Mouse (Mus musculus) layer of hippocampus, adult 18-20 months (tissue): Measurements from ENCODE around the gene Cenpa. TPM values are rescaled to one million over a fixed set of nuclear protein-coding genes. Genes with fewer than 3 reads are reported as not detected.
"Not testable (repeated sequence)": the region's sequence is repeated elsewhere in the genome, so short reads cannot be mapped to it uniquely, and the experiment has no call there.

Source experiments
- DNase-seq, 2 experiments: peaks; one replicate each; pipeline ENCODE4 v3.0.0; 2022; ENCODE audit warnings: low spot score in 2 of 2
- total RNA-seq, 2 experiments: library from RNA; stranded (reverse); gene quantifications; 2 replicates each; pipeline ENCODE4 v1.2.3; 2021

Cenpa gene
- total RNA-seq, 2 experiments from 2014 or later: 3.5 to 4.6 TPM

DNA sequence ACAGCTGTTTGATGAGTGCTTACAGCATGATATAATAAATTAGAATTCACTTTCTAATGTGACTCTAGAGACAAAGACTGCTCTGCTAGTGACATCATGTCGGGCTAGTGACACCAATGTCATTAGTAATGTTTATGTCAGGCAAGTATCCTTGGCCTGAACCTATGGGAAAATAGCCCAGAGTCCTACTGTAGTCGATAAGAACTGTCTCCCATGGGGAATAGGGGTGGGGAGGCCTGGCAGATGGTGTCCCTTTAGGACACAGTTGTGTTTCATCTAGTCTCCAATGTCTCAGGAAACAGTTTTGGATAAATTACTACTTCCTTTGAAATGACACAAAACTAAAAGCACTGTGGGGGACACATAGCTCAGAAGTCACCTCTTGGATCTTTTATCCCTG, 20.5 kb upstream of the Cenpa start:
- DNase-seq: no peak

DNA sequence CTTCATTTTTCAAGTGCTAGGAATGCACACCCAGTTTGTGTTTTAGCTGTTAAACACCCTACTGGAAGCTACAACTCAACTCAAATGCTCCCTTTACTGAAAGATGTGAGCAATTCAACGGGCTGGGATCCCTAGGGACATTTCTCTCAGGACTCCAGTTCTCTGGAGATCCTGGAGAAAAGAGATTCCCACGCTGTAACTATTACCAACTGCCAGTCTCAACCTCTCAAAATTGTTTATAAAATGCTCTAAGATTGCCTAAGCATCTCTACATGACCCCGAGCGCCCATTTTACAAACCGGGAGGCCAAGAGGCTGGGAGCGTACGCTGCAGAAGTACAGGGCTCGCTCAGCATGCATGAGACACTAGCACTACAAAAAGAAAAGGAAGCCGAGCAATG, 19.2 kb upstream of the Cenpa start:
- DNase-seq: no peak

DNA sequence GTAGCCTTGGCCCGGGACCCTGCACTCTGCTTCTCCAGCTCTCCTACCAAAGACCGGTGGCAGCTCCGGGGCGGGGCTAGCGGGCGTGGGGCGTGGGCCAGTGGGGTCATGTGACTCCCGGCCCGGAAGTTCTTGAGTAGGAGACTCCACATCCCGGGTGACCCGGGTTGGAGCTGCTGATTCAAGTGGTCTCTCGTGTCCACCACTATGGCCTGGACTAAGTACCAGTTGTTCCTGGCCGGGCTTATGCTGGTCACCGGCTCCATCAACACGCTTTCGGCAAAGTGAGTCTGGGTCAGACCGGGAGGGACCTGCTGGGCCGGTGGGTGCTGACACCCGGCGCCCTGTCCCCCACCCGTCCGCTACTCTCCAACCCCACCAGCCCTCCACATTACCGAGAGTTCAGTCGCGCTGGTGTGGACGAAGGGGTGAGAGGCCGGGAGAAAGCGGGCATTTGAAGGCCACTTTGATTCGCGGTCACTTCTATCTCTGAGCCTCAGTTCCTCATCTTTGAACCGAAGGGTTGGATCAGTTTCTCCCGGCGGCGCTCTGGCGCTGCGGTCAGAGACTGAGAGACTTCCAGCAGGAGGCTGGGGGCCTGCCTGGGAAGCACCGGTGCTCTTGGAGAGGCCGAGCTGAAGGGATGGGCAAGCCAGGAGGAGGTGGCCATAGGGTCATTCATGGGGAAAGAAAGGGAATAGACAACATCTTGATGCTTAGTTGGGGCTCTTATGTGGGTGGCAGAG, 18.6 kb upstream of the Cenpa start, which contains the start of gene Slc35f6:
Slc35f6 (plus strand) TSS at position 119 of the 746 bp plus-strand sequence.
- DNase-seq: peak; percentile 88 to 96

DNA sequence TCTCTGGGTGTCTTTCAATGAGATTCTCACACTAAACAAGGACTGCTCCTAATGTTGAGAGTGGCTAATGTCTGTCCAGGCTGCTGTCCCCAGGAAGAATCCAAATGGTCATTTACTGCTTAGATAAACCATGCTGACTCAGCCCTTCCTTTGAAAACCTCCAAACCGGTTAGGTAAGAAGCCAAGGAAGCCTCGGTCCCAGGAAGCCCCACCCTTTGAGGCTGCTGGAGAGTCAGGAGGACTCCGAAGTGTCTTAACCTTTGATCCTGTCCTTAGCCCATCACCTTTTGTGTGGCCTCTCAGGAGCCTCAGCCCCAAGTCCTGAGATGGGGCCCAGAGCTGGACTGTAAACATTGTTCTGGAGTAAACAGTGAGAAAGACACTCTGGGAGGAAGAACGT, 17.0 kb upstream of the Cenpa start:
- no peak for DNase-seq

DNA sequence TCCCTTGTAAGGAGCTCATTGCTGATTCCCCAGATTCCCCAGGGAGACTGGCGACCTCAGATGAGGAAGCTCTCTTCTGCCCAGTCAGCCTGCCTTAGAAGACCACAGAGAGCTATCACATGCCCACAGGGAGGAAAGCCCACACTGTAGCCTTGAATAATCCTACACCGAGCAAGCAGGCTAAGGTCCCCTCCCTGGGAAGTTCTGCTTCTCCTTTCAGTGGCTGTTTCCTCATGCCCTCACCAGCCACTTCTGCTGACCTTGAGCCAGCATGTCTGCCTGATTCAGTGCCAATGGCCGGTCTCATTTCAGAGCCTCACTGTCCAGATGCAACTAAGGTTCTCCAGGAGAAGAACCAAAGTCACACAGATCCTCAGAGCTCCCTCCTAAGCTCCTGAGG, 15.8 kb upstream of the Cenpa start:
- DNase-seq: no peak

DNA sequence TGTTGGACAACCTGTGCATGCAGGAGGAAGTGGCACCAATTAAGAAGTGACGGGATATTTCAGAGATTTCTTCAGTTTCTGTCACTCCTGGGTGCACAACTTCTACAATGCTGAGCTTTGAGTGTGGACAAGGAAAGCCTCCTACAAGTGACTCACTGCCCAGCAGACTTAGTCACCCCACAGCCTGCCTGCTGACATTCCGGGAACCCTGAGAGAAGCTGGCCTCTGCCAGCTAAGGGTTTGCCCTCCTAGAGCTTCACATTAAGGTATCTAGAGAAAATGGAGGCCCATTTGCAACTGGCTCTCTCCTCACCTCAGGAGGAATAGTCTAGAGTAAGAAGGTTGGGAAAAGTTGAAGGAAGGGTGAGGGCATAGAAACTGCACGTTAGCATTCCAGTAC, 15.0 kb upstream of the Cenpa start:
- DNase-seq: no peak

DNA sequence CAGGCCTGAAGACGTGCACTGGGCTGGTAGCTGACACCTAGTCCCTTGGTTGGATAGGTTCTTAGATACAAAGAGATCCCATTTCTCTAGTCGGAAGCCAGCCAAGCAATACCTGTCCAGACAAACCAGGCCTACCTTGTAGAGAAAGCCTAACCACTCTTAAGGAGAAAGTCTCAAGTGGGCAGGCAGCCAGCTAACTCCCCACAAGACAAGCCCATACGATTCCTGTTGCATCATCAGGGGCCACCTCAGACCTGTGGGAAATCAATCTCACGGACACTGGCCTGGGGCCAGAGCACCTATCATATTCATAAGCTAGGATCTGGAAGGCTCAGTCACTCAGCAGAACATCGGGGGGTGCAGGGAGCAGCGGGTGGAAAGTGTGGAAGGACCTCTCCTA, 13.3 kb upstream of the Cenpa start:
- DNase-seq: no peak

DNA sequence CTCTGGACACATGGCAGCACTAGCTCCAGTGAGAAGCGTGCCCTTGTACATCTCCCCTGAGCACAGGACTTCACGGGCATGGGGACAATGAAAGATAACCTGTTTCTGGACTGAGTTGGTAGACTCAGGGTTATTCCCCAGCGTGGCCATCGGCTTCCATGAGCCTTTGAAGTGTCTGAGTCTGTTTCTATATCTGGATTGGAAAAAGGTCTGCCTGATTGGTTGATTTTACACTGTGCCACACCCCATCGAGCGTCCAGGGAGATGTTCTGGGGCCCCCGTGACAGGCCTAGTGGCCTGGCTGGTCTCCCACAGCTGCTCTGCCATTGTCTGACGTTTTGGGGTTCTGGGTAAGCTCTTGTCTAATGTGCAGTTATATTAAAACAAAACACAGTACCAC, 11.5 kb upstream of the Cenpa start:
- DNase-seq: no peak

DNA sequence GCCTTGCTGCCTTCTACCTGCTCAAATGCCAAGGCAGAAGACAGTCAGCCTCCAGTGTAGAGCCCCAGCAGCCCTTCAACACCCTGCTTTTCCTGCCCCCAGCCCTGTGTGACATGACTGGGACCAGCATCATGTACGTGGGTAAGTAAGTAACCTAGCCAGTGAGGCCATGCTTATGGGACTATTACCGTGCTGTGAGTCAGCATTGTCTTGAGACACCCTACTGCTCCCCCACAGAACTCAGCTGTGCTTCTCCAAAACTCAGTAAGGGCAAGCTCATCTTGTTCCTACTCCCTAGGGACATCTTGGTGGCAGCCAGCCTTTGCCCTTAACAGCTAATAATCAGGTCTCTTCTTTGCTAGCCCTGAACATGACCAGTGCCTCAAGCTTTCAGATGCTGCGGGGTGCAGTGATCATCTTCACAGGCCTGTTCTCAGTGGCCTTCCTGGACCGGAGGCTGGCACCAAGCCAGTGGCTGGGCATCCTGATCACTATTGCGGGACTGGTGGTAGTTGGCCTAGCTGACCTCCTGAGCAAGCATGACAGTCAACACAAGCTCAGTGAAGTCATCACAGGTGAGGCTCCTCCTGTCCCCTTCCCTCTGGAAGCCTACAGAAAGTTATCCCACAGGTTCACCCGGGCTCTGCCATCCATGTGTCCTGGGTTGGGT, 10.9 kb upstream of the Cenpa start:
- no peak for DNase-seq

DNA sequence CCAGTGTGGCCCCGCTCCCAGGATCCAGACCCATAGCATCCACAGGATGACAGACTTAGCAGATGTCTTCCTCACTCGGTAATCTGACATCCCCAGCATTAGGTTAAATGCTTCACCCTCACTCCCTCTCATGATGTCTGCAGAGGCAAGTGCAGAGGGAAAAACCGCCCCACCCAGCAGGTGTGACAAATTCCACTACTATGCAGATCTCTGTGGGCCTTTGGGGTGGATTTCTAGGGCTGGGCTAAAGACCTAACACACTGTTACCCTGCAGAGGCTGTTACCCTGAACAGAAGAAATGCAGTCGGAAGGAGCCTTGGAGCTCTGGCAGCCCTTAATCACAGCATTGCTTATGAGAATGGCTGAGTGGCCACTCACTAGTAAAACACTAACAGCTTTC, 7.5 kb upstream of the Cenpa start:
- no peak for DNase-seq

DNA sequence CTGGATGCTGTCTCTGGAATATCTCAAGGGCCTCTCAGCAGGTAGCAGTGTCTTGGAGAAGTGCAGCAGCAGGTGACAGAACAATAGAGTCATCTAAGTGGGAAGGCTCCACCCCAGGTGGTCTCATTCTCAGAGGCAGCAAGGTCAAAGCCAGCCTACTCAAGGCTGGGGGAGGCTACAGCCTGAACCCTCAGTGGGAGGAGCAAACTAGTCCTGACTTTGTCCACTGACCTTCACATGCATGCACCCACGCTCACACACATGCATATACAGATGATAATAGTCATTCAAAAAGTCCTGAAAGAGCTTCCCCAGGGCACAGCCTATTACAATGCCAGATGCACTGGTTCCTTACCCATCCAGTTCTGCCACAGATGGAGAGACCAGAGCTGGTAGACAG, 6.3 kb upstream of the Cenpa start:
- DNase-seq: no peak

DNA sequence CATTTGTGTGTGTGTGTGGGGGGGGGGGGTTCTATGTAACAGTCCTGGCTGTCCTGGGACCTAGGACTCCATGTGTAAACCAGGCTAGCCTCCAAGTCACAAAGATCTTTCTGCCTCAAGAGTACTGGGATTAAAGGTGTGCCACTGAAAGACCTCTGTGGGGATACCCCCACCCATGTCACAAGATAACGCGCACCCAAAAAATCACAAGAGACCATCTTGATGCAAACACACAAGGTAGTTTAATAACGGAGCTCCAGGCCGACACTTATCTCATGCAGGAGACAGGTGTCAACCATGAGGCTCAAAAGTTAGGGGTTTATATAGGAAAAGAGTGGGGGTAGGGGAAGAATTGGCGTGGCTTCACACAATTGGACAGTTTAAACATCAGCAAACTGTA, 5.8 kb upstream of the Cenpa start:
- DNase-seq: no peak

DNA sequence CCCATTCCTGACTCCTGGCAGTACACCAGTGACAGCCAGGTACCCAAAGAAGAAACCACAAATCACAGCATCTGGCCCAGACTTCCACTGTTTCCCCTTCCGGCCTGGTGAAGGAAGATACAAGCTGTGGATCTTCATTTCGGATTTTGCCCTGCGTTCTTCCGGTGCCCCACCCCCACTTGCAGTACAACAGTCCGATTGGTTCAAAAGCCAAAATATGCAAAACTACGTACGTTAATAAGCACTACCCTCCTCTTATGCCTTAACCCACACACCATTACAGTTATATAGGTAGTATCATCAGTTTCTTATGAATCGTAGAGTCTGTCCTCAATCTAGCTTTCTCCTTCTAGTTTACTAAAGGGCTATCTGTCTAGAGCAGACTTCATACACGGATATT, 1.2 kb upstream of the Cenpa start:
- DNase-seq: no peak

DNA sequence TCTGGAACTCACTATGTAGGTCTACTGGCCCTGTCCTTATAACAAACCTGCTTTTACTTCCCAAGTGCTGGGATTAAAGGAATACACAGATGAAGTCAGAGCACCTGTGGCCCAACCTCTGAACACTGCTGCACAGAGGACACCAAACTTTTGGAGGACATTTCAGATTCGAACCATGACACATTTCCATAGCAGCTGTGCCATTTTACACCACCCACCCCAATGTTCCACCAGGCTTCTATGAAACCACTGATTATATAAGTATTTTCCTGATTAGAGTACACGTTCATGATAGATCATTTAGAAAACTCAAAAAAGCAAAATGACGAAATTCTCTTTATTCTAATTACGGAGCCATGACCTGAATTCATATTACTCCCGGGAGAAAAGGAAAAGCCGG, 609 bp upstream of the Cenpa start:
- peak; percentile 47 to 87 for DNase-seq

DNA sequence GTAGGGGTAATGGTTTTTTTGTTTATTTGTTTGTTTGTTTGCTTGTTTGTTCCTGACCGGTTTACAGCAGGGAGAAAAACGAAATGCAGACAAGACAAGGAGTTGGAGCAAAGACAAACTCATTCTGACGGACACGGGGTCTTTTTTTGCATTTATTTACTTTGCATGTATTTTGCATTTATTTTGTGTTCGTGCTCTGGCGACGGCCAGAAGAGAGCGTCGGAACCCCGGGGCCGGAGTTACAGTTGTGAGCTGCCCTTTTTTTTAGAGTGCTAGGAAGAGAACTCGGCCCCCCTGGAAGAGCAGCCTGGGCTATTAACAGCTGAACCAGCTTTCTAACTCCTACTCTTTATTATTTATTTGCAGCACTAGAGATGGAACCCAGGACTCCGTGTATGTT, 638 bp downstream of the Cenpa start:
- DNase-seq: no peak

DNA sequence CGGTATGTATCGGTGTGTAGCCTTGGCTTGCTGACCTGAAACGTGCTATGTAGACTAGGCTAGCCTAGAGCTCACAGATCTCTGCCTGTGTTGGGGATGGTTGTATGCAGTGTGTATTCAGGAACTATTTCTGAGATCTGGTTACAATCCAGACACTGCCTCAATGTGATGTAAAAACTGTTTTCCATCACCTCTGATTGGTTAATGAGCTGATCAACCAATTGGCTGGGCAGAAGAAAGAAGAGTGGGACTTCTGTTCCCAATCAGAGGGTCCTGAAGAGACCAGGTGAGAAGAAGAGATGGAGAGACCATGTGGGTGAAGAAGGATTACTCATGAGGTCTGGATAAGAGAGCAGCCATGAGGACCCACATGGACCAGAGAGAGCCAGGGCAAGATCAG, 1.1 kb downstream of the Cenpa start:
- DNase-seq: no peak

DNA sequence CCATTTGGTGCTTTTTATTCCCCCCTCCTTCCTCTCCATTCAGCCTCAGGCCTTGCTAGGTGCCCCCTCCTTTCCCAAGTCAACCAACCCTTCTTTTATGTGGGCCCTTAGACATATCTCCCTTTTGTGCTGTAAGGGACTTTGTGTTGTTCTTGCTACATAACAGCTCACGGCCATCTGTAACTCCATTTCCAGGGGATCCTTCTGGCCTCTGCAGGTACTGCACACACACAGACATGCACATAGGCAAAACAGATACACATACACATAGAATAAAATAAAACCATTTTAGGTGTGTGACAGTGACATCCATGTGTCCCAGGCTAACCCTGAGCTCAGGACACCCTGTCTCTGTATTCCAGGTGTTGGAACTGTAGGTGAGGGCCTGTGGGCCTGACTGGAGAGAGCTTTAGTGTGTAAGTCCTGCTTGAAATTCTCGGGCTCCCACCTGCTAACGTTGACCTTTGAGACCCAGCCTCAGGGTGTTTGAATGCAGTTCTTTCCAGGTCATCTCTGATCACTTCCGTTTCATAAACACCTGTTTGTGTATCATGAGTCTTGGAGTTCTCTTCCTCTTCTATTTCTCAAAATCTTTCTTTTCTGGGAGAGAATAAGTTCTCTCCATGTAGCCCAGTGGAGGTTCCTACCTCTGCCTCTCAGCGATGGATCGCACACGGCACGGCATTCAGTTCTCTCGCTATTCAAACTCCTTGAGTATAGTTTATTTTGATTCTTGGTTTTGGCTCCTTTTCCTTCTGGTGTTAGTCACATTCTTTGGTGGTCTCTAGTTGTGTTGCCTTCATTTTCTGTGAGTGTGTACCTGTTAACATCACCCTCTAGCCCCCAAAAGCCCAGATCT, 2.3 kb downstream of the Cenpa start:
- no peak for DNase-seq

DNA sequence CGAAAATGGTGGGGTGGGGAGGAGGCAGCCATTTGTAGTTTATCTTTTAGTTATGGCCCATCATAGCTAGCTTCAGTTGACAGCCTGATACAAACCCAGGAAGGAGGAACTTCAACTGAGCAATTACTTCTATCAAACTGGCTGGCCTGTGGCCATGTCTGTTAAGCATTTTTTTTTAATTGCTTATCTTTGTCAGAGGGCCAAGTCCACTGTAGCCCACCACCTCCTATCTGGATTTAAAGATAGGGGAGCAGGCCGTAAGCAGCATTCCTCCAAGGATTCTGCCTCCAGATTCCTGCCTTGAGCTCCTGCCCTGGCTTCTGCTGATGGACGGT, 2.9 kb downstream of the Cenpa start:
- DNase-seq: no peak

DNA sequence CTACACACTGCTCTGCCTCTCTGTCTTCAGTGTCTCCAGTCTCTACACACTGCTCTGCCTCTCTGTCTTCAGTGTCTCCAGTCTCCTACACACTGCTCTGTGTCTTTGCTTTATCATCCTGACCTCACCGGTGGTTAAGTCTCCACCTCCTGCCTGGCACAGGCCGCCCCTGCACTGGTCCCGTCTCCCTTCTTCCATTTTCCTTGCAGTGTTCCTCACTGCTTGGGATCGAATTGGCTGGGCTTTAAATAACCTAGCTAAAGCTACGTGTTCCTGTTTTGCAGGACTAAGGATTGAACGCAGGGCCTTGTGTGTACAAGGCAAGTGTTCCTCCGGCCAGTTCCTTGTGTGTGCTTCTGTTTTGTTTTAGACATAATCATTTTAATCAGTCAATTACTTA, 3.5 kb downstream of the Cenpa start:
- no peak for DNase-seq

DNA sequence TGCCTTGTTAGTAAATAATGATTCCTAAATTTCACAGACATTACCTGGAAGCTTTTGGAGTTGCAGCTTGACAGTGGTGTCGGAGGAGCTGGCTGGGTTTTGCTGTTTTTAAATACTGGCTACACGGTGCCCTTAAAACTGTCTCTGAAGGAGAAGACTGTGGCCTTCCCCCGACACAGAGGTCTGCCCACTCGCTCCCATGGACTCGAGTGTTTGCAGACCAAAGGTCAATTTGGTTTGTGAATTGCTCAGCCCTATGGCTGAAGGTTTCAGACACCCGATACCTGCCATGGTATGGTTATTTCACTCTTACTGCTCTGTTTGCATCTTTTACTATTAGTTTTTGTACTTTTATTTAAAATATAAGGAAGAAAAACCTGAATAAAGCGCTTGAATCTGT, 7.4 kb downstream of the Cenpa start:
- no peak for DNase-seq

DNA sequence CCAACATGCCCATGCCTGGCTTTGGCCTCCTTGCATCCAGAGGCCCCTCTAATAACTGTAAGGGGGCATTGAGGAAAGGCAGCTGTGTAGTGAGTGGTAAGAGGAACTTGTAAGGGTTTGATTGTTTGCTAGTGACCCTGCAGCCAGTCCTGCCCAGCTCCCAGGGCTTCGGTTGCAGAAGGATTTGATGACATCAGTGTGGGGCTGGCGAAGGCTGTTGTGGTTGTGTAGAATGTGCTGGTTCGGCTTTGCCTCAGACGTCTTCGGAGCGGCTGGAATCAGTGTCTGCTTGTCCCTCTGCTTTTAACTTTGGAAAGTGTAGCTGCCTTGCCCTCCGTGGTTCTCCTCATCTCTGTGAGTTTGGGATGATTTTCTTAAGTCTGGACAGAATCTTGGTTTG, 10.2 kb downstream of the Cenpa start:
- DNase-seq: no peak

DNA sequence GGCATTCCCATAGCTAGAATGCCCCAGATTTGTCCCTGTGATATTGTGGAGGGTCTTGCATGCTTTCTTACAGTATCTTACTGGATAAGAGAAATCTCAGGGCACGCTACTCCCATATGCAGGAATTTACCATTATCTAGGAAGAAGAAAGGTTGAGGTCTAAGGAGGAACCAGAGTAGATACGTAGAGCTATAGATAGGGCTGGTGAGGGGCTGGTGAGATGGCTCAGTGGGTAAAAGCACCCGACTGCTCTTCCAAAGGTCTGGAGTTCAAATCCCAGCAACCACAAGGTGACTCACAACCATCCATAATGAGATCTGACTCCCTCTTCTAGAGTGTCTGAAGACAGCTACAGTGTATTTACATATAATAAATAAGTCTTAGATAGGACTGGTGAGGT, 11.5 kb downstream of the Cenpa start:
- not testable (repeated sequence) for DNase-seq
